Mouse (Mus musculus) erythroblast, embryonic 14.5 days (primary cell): ENCODE measurements around the gene Gprasp2.

Source experiments
- GATA1 ChIP-seq: IDR thresholded peaks from 2 replicates; pipeline ENCODE4 v1.6.1; 2012; ENCODE audit warnings: low read length, inconsistent platforms, mixed read lengths
- TAL1 ChIP-seq: IDR thresholded peaks from 3 replicates; pipeline ENCODE4 v1.6.1; 2012; ENCODE audit warnings: low read length, inconsistent platforms, mixed read lengths

DNA sequence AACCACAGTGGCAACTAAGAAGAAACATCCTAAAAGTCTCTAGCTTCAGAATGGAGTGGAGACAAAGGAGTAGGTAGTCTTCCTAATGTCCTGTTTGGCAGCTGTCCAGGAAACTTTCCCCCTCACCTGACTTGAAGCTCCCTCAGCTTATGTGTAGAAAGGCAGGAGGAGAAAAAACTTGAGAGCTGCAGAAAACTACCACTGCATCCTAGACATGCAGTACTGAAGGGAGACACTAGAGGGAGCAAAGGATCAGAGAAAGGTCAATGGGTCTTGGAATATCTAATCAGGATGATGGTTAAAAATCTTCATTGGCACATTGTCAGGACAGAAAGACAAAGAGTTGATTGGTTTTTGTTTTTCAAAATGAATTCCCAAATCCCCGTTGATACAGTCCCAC lies 33.1 kb upstream of the Gprasp2 start:
- TF ChIP-seq GATA1 (no peak), TAL1 (no peak)
